In the genomic region with DNA sequence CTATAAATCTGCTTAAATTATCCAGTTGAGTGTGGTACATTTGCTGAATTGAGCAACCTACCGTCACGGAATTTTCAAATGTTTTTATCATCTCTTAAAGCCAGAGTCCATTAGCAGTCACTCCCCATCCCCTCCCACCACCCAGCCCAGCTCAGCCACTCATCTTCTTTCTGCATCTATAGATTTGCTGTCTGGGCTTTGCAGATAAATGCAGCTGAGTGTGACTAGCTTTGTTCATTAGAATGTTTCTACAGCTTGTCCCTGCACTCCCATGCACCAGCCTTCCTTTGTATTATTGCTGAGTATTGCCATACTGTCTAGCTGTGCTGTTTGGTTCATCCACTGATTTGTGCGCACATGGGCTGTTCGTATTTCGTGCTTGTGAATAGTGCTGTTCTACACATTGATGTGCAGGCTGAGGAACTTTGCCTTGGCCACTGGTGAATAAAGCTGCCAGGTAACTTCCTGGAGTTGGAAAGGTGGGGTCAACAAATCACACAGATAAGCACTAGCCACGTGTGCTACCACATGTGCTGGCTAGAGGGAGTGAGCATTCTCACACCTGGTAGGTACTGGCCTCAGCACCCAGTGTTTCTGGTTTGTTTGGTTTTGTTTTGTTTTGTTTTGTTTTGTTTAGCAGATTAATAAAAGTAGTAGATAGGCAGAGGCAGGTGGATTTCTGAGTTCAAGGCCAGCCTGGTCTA, we compare ENCODE assay signal across 13 mouse cellular contexts. TPM values are rescaled to one million over a fixed set of nuclear protein-coding genes. Genes with fewer than 3 reads are reported as not detected.
DNase-seq lines count a peak whose midpoint lies in the region; ATAC-seq and TF ChIP-seq lines count a peak whose summit lies in the region.
"Had no signal": no experiment of that assay in that cellular context is flagged by ENCODE, and none has a peak within 500 bp of the region (broad histone marks: within the 10 kb centered on the region; RNA-seq: fewer than 3 reads in every experiment).

No protein-coding gene starts in this region.

- H3K9me3 ChIP-seq in midbrain, embryonic 12.5 days, result no peaks in the 10 kb centered on the region
- no peaks in the 10 kb centered on the region for H3K9me3 ChIP-seq in midbrain, postnatal 0 days (ENCODE audit: low read length)
- H3K9me3 ChIP-seq in erythroblast, embryonic 14.5 days (ENCODE audit: control insufficient read depth, low read length), result no peaks in the 10 kb centered on the region
- H3K9me3 ChIP-seq in liver, embryonic 16.5 days (replicated peaks; ENCODE audit: control insufficient read depth, low read length), result no peaks in the 10 kb centered on the region
- H3K9me3 ChIP-seq in stomach, embryonic 16.5 days (replicated peaks; ENCODE audit: control insufficient read depth, low read length), result no peaks in the 10 kb centered on the region
- H3K9me3 ChIP-seq: heart, embryonic 15.5 days; limb, embryonic 12.5 days had no signal

- 78% methylated on average over 6 of the region's 6 CpGs for WGBS in midbrain, embryonic 12.5 days
- 66% methylated on average over 6 of the region's 6 CpGs for WGBS in midbrain, postnatal 0 days
- WGBS in liver, embryonic 16.5 days (ENCODE audit: insufficient replicate concordance), result 30% methylated on average over 6 of the region's 6 CpGs
- 49% methylated on average over 6 of the region's 6 CpGs for WGBS in stomach, embryonic 16.5 days

- TF ChIP-seq CTCF in midbrain, postnatal 0 days (IDR thresholded peaks at IDR 0.05), result no peak

- no peaks in the 10 kb centered on the region for H3K27me3 ChIP-seq in midbrain, embryonic 12.5 days
- H3K27me3 ChIP-seq in midbrain, postnatal 0 days (ENCODE audit: insufficient read depth, low read length), result no peaks in the 10 kb centered on the region
- H3K27me3 ChIP-seq in erythroblast, embryonic 14.5 days (ENCODE audit: control insufficient read depth), result no peaks in the 10 kb centered on the region
- H3K27me3 ChIP-seq in liver, embryonic 16.5 days (ENCODE audit: control insufficient read depth, insufficient read depth, low read depth, low read length), result no peaks in the 10 kb centered on the region
- no peaks in the 10 kb centered on the region for H3K27me3 ChIP-seq in stomach, embryonic 16.5 days (ENCODE audit: control insufficient read depth, insufficient read depth, low read length)
- H3K27me3 ChIP-seq: CH12.LX; heart, embryonic 15.5 days; limb, embryonic 12.5 days had no signal

- no peak overlapping the region for H3K9ac ChIP-seq in midbrain, embryonic 12.5 days (replicated peaks)
- no peak overlapping the region for H3K9ac ChIP-seq in midbrain, postnatal 0 days (replicated peaks; ENCODE audit: low read length, poor library complexity, severe bottlenecking)
- peak overlapping the region; percentile 57; the same call in 1 of the 2 replicates for H3K9ac ChIP-seq in liver, embryonic 16.5 days (ENCODE audit: low read depth, low read length)
- no peak overlapping the region for H3K9ac ChIP-seq in stomach, embryonic 16.5 days (ENCODE audit: low read length)
- H3K9ac ChIP-seq: heart, embryonic 15.5 days had no signal

- H3K4me2 ChIP-seq in midbrain, embryonic 12.5 days (replicated peaks), result no peak overlapping the region
- H3K4me2 ChIP-seq in midbrain, postnatal 0 days (ENCODE audit: low read depth, low read length, poor library complexity, severe bottlenecking), result no peak overlapping the region
- H3K4me2 ChIP-seq in liver, embryonic 16.5 days (ENCODE audit: low read depth, low read length), result peak overlapping the region; percentile 51
- no peak overlapping the region for H3K4me2 ChIP-seq in stomach, embryonic 16.5 days (ENCODE audit: low read depth, low read length)
- H3K4me2 ChIP-seq: heart, embryonic 15.5 days; limb, embryonic 12.5 days had no signal

- H3K4me1 ChIP-seq in midbrain, embryonic 12.5 days, result peaks cover 12% of the 10 kb centered on the region; the same call in 1 of the 2 replicates
- peaks cover 8% of the 10 kb centered on the region; the same call in 1 of the 2 replicates for H3K4me1 ChIP-seq in midbrain, postnatal 0 days (ENCODE audit: insufficient read depth, low read length)
- H3K4me1 ChIP-seq in erythroblast, embryonic 14.5 days (ENCODE audit: control insufficient read depth), result peaks cover 88% of the 10 kb centered on the region
- H3K4me1 ChIP-seq in liver, embryonic 16.5 days (ENCODE audit: control insufficient read depth, low read depth, low read length), result peaks cover 58% of the 10 kb centered on the region
- peaks cover 8% of the 10 kb centered on the region; the same call in 1 of the 2 replicates for H3K4me1 ChIP-seq in stomach, embryonic 16.5 days (ENCODE audit: control insufficient read depth, insufficient read depth, low read length)
- H3K4me1 ChIP-seq: heart, embryonic 15.5 days had no signal

- H3K4me3 ChIP-seq in midbrain, embryonic 12.5 days, result no peak overlapping the region
- no peak overlapping the region for H3K4me3 ChIP-seq in midbrain, postnatal 0 days (ENCODE audit: low read depth, low read length)
- H3K4me3 ChIP-seq in erythroblast, embryonic 14.5 days (replicated peaks), result peak overlapping the region; percentile 56
- H3K4me3 ChIP-seq in liver, embryonic 16.5 days (ENCODE audit: low read depth, low read length), result peak overlapping the region; percentile 30
- no peak overlapping the region for H3K4me3 ChIP-seq in stomach, embryonic 16.5 days (replicated peaks; ENCODE audit: low read length)
- H3K4me3 ChIP-seq: heart, embryonic 15.5 days; limb, embryonic 12.5 days had no signal

- DNase-seq in midbrain, postnatal 0 days (ENCODE audit: low spot score), result no peak
- DNase-seq in adipocyte (ENCODE audit: low spot score), result no peak
- DNase-seq in urinary bladder, postnatal 14 days (ENCODE audit: low spot score), result no peak
- DNase-seq in left cerebral cortex, adult 8-10 months (ENCODE audit: low spot score in 2 of 2), result no peak
- DNase-seq: cerebellum, adult 18-20 months had no signal

- H3K27ac ChIP-seq in midbrain, embryonic 12.5 days (replicated peaks), result peak overlapping the region; percentile 61
- no peak overlapping the region for H3K27ac ChIP-seq in midbrain, postnatal 0 days (ENCODE audit: low read depth, low read length)
- H3K27ac ChIP-seq in liver, embryonic 16.5 days (ENCODE audit: low read length), result peak overlapping the region; percentile 86
- no peak overlapping the region for H3K27ac ChIP-seq in stomach, embryonic 16.5 days (ENCODE audit: low read length)
- H3K27ac ChIP-seq: heart, embryonic 15.5 days; kidney, postnatal 0 days had no signal

- no peak for ATAC-seq in midbrain, embryonic 12.5 days (ENCODE audit: low FRiP score, low read depth)
- no peak for ATAC-seq in midbrain, postnatal 0 days (ENCODE audit: low FRiP score)
- ATAC-seq in liver, embryonic 16.5 days (ENCODE audit: low read depth), result peak; percentile 92
- peak; percentile 85; the same call in 1 of the 2 replicates for ATAC-seq in stomach, embryonic 16.5 days (ENCODE audit: insufficient read depth, low FRiP score)

- peaks cover 11% of the 10 kb centered on the region for H3K36me3 ChIP-seq in midbrain, embryonic 12.5 days
- peaks cover 2% of the 10 kb centered on the region for H3K36me3 ChIP-seq in midbrain, postnatal 0 days (ENCODE audit: insufficient read depth, low read length)
- peaks cover 86% of the 10 kb centered on the region for H3K36me3 ChIP-seq in erythroblast, embryonic 14.5 days (ENCODE audit: control insufficient read depth)
- peaks cover 7% of the 10 kb centered on the region for H3K36me3 ChIP-seq in liver, embryonic 16.5 days (ENCODE audit: control insufficient read depth, insufficient read depth)
- no peaks in the 10 kb centered on the region for H3K36me3 ChIP-seq in stomach, embryonic 16.5 days (ENCODE audit: control insufficient read depth, insufficient read depth, low read length)

RNA-seq across cellular contexts. Expression of gene Wipi2, which starts 23.4 kb away (rescaled TPM):
- 65.1 and 67.6 TPM in 2 replicates for polyA plus RNA-seq in midbrain, embryonic 12.5 days (2016; fragmentation: Nextera tagmentation; extraction: Ambion mirVana)
- 61.5 and 69.7 TPM in 2 replicates for total RNA-seq in midbrain, postnatal 0 days (2014; rRNA removed)
- 40.0 and 42.3 TPM in 2 replicates for polyA plus RNA-seq in midbrain, postnatal 0 days (2015; fragmentation: Nextera tagmentation; extraction: Ambion mirVana)
- polyA plus RNA-seq in erythroblast, embryonic 14.5 days (2012), result 2.7 and 3.2 TPM in 2 replicates
- 29.3 and 32.2 TPM in 2 replicates for polyA plus RNA-seq in liver, embryonic 16.5 days (2015; fragmentation: Nextera tagmentation; extraction: Ambion mirVana)
- polyA plus RNA-seq in stomach, embryonic 16.5 days (2015; fragmentation: Nextera tagmentation; extraction: Ambion mirVana), result 34.0 and 38.9 TPM in 2 replicates
- total RNA-seq in left cerebral cortex, adult 8-10 months (2022), result 10 to 100 TPM; 90.8 to 95.2 (median 92.5) TPM

RNA-seq across cellular contexts. Expression of gene Slc29a4, which starts 41.4 kb away (rescaled TPM):
- polyA plus RNA-seq in midbrain, embryonic 12.5 days (2016; fragmentation: Nextera tagmentation; extraction: Ambion mirVana), result 49.3 and 50.3 TPM in 2 replicates
- total RNA-seq in midbrain, postnatal 0 days (2014; rRNA removed), result 59.8 and 67.1 TPM in 2 replicates
- 67.4 and 67.6 TPM in 2 replicates for polyA plus RNA-seq in midbrain, postnatal 0 days (2015; fragmentation: Nextera tagmentation; extraction: Ambion mirVana)
- polyA plus RNA-seq in erythroblast, embryonic 14.5 days (2012), result not detected in 2 replicates
- 0.09 and 0.21 TPM in 2 replicates for polyA plus RNA-seq in liver, embryonic 16.5 days (2015; fragmentation: Nextera tagmentation; extraction: Ambion mirVana)
- polyA plus RNA-seq in stomach, embryonic 16.5 days (2015; fragmentation: Nextera tagmentation; extraction: Ambion mirVana), result 4.8 and 5.2 TPM in 2 replicates
- total RNA-seq in left cerebral cortex, adult 8-10 months (2022), result 10 to 100 TPM in 1 of 4 experiments, 1 to 10 TPM in 3; 6.3 to 16.9 (median 9.3) TPM
- total RNA-seq: CH12.LX had no signal

RNA-seq across cellular contexts. Expression of gene Mmd2, which starts 42.3 kb away (rescaled TPM):
- 10.4 and 11.4 TPM in 2 replicates for polyA plus RNA-seq in midbrain, embryonic 12.5 days (2016; fragmentation: Nextera tagmentation; extraction: Ambion mirVana)
- 114 and 153 TPM in 2 replicates for total RNA-seq in midbrain, postnatal 0 days (2014; rRNA removed)
- polyA plus RNA-seq in midbrain, postnatal 0 days (2015; fragmentation: Nextera tagmentation; extraction: Ambion mirVana), result 120 and 137 TPM in 2 replicates
- 0.02 TPM in 1 of 2 replicates, not detected in the other for polyA plus RNA-seq in erythroblast, embryonic 14.5 days (2012)
- polyA plus RNA-seq in liver, embryonic 16.5 days (2015; fragmentation: Nextera tagmentation; extraction: Ambion mirVana), result 19.3 and 20.6 TPM in 2 replicates
- 3.3 and 3.6 TPM in 2 replicates for polyA plus RNA-seq in stomach, embryonic 16.5 days (2015; fragmentation: Nextera tagmentation; extraction: Ambion mirVana)
- total RNA-seq in left cerebral cortex, adult 8-10 months (2022), result 10 to 100 TPM; 92.3 to 99.7 (median 96.6) TPM
- total RNA-seq: CH12.LX had no signal

Comparison
In these comparisons a context has a peak if more than half of its experiments do, and no peak if none do; other contexts are left out.
1. H3K27ac ChIP-seq: peak in midbrain, embryonic 12.5 days (single experiment) and liver, embryonic 16.5 days (single experiment); none in midbrain, postnatal 0 days (single experiment) and stomach, embryonic 16.5 days (single experiment).
2. ATAC-seq: peak in liver, embryonic 16.5 days (single experiment) and stomach, embryonic 16.5 days (single experiment); none in midbrain, embryonic 12.5 days (single experiment) and midbrain, postnatal 0 days (single experiment).
3. H3K4me3 ChIP-seq: peak in erythroblast, embryonic 14.5 days (single experiment) and liver, embryonic 16.5 days (single experiment); none in midbrain, embryonic 12.5 days (single experiment), midbrain, postnatal 0 days (single experiment) and stomach, embryonic 16.5 days (single experiment).